Mouse (Mus musculus) liver, adult 2 months (tissue): ENCODE measurements around the gene Nipal4. TPM values are rescaled to one million over a fixed set of nuclear protein-coding genes. Genes with fewer than 3 reads are reported as not detected.

ENCODE experiments used
- DNase-seq: peaks from one replicate; pipeline ENCODE4 v3.0.0-alpha.2; 2011; ENCODE audit warnings: low read depth, low spot score; ENCODE audit errors: extremely low read depth
- H3K27ac ChIP-seq: fragments of 200-500 bp; replicated peaks from 2 replicates; pipeline ENCODE4 v1.5.1; 2012; ENCODE audit warnings: low read depth, mild to moderate bottlenecking, control low read depth, inconsistent platforms, low read length; ENCODE audit not compliant: insufficient read depth
- H3K27me3 ChIP-seq: fragments of 200-500 bp; 2 replicates; pipeline ENCODE4 v1.6.1; 2012; ENCODE audit warnings: mild to moderate bottlenecking, moderate library complexity, low read length, inconsistent platforms; ENCODE audit not compliant: control insufficient read depth, insufficient read depth
- H3K36me3 ChIP-seq: fragments of 200-500 bp; 2 replicates; pipeline ENCODE4 v1.6.1; 2012; ENCODE audit warnings: low read length, inconsistent platforms; ENCODE audit not compliant: control insufficient read depth, insufficient read depth
- H3K4me1 ChIP-seq: fragments of 200-500 bp; 2 replicates; pipeline ENCODE4 v1.6.1; 2011; ENCODE audit warnings: low read length; ENCODE audit not compliant: control insufficient read depth, insufficient read depth
- H3K4me3 ChIP-seq: fragments of 200-500 bp; 2 replicates; pipeline ENCODE4 v1.5.1; 2011; ENCODE audit warnings: low read depth, mild to moderate bottlenecking, control low read depth, low read length, moderate library complexity; ENCODE audit not compliant: insufficient read depth
- H3K79me2 ChIP-seq: fragments of 200-500 bp; 2 replicates; pipeline ENCODE4 v1.6.1; 2012; ENCODE audit warnings: inconsistent platforms, mild to moderate bottlenecking, low read length, moderate library complexity; ENCODE audit not compliant: control insufficient read depth, insufficient read depth
- H3K9ac ChIP-seq: fragments of 200-500 bp; 2 replicates; pipeline ENCODE4 v1.6.1; 2012; ENCODE audit warnings: low read depth, mild to moderate bottlenecking, control low read depth, inconsistent platforms, low read length
- CTCF ChIP-seq: fragments of 200-500 bp; IDR thresholded peaks from 2 replicates; pipeline ENCODE4 v1.5.1; 2011; ENCODE audit warnings: low read depth, low read length, control low read depth
- POLR2A ChIP-seq: fragments of 200-500 bp; IDR thresholded peaks from 2 replicates; pipeline ENCODE4 v1.6.1; 2011; ENCODE audit warnings: low read length, control low read depth; ENCODE audit not compliant: insufficient read depth; ENCODE audit errors: extremely low read depth
- WGBS: fragments of 180-500 bp; shearing (Covaris S2); methylation state at CpG from one replicate; pipeline ENCODE4 v1.1.7; 2018; 5-methylcytosine and 5-hydroxymethylcytosine counted together
- polyA plus RNA-seq: library from polyadenylated mRNA; depleted of rRNA; stranded (reverse); fragments of >200 nt; gene quantifications from 2 replicates; pipeline ENCODE4 v1.2.3, GENCODE M21; 2012; rRNA removed
- total RNA-seq: library from RNA; depleted of rRNA; stranded (reverse); fragments of >200 nt; gene quantifications from 2 replicates; pipeline ENCODE4 v1.2.3, GENCODE M21; 2014; rRNA removed

Gene Nipal4
- total and polyA plus RNA-seq, 2 experiments, result not detected

GRCm38 (mm10) chr11:46110945-46111287, 55.4 kb downstream of the Nipal4 start:
- TF ChIP-seq CTCF (no peak), POLR2A (no peak)

GRCm38 (mm10) chr11:46110156-46110944, 56.0 kb downstream of the Nipal4 start:
- no peak for TF ChIP-seq CTCF
- no peak for TF ChIP-seq POLR2A
- H3K4me3 ChIP-seq, result no peak overlapping the region
- no peaks in the 10 kb centered on the region for H3K79me2 ChIP-seq
- H3K4me1 ChIP-seq, result peaks cover 2% of the 10 kb centered on the region; the same call in 1 of the 2 replicates
- WGBS, result 80% methylated on average over 8 of the region's 8 CpGs
- H3K27ac ChIP-seq, result no peak overlapping the region
- no peak overlapping the region for H3K9ac ChIP-seq
- no peak for DNase-seq
- 0 out of 2 replicates have a peak, but pooled peaks cover 4% of the 10 kb centered on the region for H3K27me3 ChIP-seq
- H3K36me3 ChIP-seq, result no peaks in the 10 kb centered on the region

More at GRCm38 (mm10) chr11:46110945-46111287, 55.4 kb downstream of the Nipal4 start:
- Histone ChIP-seq H3K4me3 (no peak overlapping the region), H3K4me1 (peaks cover 2% of the 10 kb centered on the region; the same call in 1 of the 2 replicates), H3K27ac (no peak overlapping the region), H3K79me2 (no peaks in the 10 kb centered on the region), H3K36me3 (no peaks in the 10 kb centered on the region), H3K27me3 (0 out of 2 replicates have a peak, but pooled peaks cover 4% of the 10 kb centered on the region), H3K9ac (no peak overlapping the region)
- 72% methylated on average over 1 of the region's 1 CpGs for WGBS
- DNase-seq, result no peak

GRCm38 (mm10) chr11:46109206-46109605, 57.1 kb downstream of the Nipal4 start:
- Histone ChIP-seq H3K4me3 (no peak overlapping the region), H3K27ac (no peak overlapping the region), H3K36me3 (no peaks in the 10 kb centered on the region), H3K27me3 (no peaks in the 10 kb centered on the region), H3K9ac (no peak overlapping the region), H3K4me1 (peaks cover 2% of the 10 kb centered on the region; the same call in 1 of the 2 replicates), H3K79me2 (no peaks in the 10 kb centered on the region)
- no peak for DNase-seq
- WGBS, result 88% methylated on average over 5 of the region's 5 CpGs
- TF ChIP-seq POLR2A (no peak), CTCF (no peak)

GRCm38 (mm10) chr11:46107046-46107445, 59.3 kb downstream of the Nipal4 start:
- H3K9ac ChIP-seq, result no peak overlapping the region
- no peaks in the 10 kb centered on the region for H3K36me3 ChIP-seq
- TF ChIP-seq CTCF, result no peak
- no peak for TF ChIP-seq POLR2A
- no peaks in the 10 kb centered on the region for H3K27me3 ChIP-seq
- WGBS, result 83% methylated on average over 1 of the region's 1 CpGs
- H3K27ac ChIP-seq, result no peak overlapping the region
- no peak for DNase-seq
- peaks cover 2% of the 10 kb centered on the region; the same call in 1 of the 2 replicates for H3K4me1 ChIP-seq
- no peak overlapping the region for H3K4me3 ChIP-seq
- no peaks in the 10 kb centered on the region for H3K79me2 ChIP-seq

- WGBS, result 74% methylated on average over 6 of the region's 6 CpGs
- Histone ChIP-seq H3K27me3 (no peaks in the 10 kb centered on the region), H3K36me3 (no peaks in the 10 kb centered on the region), H3K79me2 (no peaks in the 10 kb centered on the region), H3K4me3 (no peak overlapping the region), H3K9ac (no peak overlapping the region), H3K27ac (no peak overlapping the region), H3K4me1 (no peaks in the 10 kb centered on the region)
- no peak for DNase-seq
- TF ChIP-seq CTCF (no peak), POLR2A (no peak)
Measured at GRCm38 (mm10) chr11:46102107-46102506, 64.2 kb downstream of the Nipal4 start.

Other genes with a start within 250 kb of the Nipal4 start
- gene Lsm11, start 221.6 kb downstream of the Nipal4 start, total RNA-seq, result 0.65 and 1.1 TPM in 2 replicates
- gene Lsm11, start 221.6 kb downstream of the Nipal4 start, polyA plus RNA-seq, result 1.3 and 1.4 TPM in 2 replicates
- 2.6 and 3.0 TPM in 2 replicates for gene Thg1l, start 211.0 kb downstream of the Nipal4 start, total RNA-seq
- gene Thg1l, start 211.0 kb downstream of the Nipal4 start, polyA plus RNA-seq, result 2.8 and 3.1 TPM in 2 replicates
- under 0.01 TPM in 1 of 2 replicates, not detected in the other for gene Sox30, start 186.2 kb downstream of the Nipal4 start, total RNA-seq
- not detected in 2 replicates for gene Sox30, start 186.2 kb downstream of the Nipal4 start, polyA plus RNA-seq
- 2.3 and 3.5 TPM in 2 replicates for gene Gm12166, start 114.2 kb downstream of the Nipal4 start, total RNA-seq
- gene Gm12166, start 114.2 kb downstream of the Nipal4 start, polyA plus RNA-seq, result 6.2 and 7.0 TPM in 2 replicates
- gene Adam19, start 110.5 kb downstream of the Nipal4 start, total RNA-seq, result 0.47 and 0.55 TPM in 2 replicates
- gene Adam19, start 110.5 kb downstream of the Nipal4 start, polyA plus RNA-seq, result 0.50 and 1.1 TPM in 2 replicates
- not detected in 2 replicates for gene Fndc9, start 69.0 kb upstream of the Nipal4 start, total RNA-seq
- gene Fndc9, start 69.0 kb upstream of the Nipal4 start, polyA plus RNA-seq, result not detected in 2 replicates
- 0.55 and 1.5 TPM in 2 replicates for gene Cyfip2, start 146.4 kb upstream of the Nipal4 start, total RNA-seq
- gene Cyfip2, start 146.4 kb upstream of the Nipal4 start, polyA plus RNA-seq, result 0.71 and 0.73 TPM in 2 replicates
- gene Itk, start 223.0 kb upstream of the Nipal4 start, total RNA-seq, result 0.27 and 0.46 TPM in 2 replicates
- gene Itk, start 223.0 kb upstream of the Nipal4 start, polyA plus RNA-seq, result 0.22 and 0.24 TPM in 2 replicates
- gene Fam71b, start 230.1 kb upstream of the Nipal4 start, total RNA-seq, result not detected in 2 replicates
- gene Fam71b, start 230.1 kb upstream of the Nipal4 start, polyA plus RNA-seq, result not detected in 2 replicates